Mouse (Mus musculus) cerebellum, postnatal 14 days (tissue): ENCODE data around the gene Klc1.
"Not testable (repeated sequence)": the region's sequence is repeated elsewhere in the genome, so short reads cannot be mapped to it uniquely, and the experiment has no call there.

Experiments
- DNase-seq, 2 experiments: peaks; one replicate each; pipeline ENCODE4 v3.0.0; 2021; ENCODE audit warnings: mixed read lengths in 2 of 2

The Klc1 gene

DNA sequence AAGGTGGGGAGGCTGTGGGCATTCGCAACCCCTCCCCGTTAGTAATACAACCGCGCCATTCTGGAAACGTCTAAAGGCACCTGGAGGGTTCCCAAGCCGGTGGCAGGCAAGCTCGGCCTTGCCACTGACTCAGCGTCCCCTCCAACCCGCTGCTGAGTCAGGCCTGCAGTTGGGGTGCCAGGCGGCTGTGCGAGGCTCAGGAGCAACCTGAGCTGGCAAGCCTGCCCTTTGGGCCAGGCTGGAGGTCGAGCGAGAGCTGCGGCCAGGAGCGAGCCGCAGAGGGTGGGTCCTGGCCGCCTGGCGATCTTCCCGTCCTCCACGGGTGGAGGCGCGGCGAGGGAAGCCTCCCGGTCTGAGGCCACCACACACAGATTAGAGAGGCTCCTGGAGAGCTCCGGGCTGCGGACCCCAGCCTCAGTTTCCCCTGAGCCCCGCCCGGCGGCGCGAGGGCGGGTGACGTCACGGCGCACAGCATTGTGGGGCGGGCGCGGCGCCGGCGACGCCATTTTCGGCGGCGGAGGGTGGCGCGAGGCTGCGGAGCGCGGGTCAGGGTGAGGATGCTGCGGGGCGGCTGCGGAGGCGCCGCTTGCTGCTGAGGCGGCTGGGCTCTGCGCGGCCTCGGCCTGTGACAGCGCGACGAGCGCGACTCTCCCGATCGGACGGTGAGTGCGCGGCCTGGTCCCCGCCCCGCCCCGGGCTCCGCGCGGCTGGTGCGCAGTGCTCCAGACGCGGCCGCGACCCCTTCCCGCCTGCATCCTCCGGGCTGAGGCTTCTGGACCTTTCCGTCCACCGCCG is at the start of gene Klc1:
Gene Klc1, plus strand, starts transcription at position 469 of the 795 bp plus-strand sequence.
- DNase-seq, result peak; percentile 88 to 94

DNA sequence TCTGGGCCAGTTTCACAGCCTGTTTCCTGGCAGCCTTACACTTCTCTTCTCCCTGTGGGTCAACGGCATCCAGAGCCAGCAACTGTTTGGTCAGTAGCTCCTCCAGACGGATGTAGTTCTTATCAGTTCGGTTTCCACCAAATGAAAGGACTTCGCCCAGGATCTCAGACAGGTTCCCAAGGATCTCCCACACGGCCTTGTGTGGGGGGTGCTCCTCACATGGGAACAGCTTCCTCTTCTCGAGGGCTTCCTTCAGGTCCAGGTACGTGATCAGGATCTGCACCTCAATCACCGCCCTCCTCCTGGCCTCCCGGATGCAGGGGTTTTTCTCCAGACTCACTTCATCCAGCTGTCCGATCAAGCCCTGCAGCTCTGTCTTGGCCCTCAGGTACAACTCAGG is 48.6 kb upstream of the Klc1 start:
- no peak for DNase-seq

DNA sequence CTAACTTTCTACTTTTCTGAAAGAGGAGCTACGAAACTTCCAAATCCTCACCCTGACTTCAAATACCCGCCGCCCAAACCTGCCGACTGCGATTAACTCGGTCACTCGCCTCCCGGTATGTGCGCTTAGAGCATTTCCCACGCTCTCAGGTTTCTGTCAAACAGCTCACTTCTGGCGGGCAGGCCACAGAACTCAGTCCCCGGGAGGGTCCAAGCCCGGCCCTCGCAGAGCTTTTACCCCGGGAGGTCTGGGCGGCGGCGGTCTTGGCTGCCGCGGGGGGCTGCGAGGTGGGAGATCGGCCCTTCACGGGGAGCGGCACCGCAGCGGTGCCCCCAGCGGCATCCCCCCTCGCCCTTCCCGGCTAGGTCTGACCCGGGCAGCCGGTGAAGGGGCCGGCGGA is 46.2 kb upstream of the Klc1 start:
- DNase-seq, result no peak

DNA sequence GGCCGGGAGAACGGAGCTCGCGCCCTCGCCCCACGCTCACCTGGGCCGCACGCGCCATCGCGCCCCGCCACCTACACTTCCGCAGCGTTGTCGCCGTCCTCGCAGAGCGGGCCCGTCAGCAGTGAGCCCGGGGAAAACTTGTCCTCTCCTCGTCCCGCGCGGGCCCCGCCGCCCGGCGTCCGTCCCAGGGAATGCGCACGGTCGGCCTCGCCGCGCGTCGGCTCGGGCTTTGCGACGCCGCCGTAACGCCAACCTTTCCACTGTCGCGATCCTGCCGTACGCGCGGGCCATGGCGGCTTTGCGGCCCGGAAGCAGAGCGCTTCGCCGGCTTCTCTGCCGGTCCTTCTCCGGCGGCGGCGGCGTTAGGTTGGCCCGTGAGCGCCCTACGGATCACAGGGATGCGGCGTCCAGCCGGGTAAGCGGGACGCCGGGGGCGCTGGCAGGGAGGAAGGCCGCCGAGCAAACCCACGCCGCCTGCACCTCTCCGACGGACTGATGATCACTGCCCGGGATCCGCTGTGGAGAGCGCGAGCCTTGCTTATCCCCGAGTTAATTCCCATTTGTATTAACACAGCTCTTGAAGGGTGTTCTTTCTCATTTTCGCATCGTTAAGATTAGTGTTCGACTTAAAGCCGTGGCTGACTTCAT is 45.5 kb upstream of the Klc1 start, which contains the start of the genes Bag5 and Apopt1:
Gene Bag5, minus strand, starts transcription at position 254 of the 648 bp plus-strand sequence.
Gene Apopt1, plus strand, starts transcription at position 258 of the 648 bp plus-strand sequence.
- DNase-seq, result peak; percentile 92 to 94

DNA sequence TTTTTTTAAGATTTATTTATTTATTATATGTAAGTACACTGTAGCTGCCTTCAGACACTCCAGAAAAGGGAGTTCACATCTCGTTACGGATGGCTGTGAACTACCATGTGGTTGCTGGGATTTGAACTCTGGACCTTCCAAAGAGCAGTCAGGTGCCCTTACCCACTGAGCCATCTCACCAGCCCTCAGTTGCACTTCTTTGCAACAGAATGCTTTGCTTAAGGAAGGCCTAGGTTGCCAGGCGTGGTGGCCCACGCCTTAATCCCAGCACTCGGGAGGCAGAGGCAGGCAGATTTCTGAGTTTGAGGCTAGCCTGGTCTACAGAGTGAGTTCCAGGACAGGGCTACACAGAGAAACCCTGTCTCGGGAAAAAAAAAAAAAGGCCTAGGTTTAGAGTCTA is 44.8 kb upstream of the Klc1 start:
- not testable (repeated sequence) for DNase-seq

DNA sequence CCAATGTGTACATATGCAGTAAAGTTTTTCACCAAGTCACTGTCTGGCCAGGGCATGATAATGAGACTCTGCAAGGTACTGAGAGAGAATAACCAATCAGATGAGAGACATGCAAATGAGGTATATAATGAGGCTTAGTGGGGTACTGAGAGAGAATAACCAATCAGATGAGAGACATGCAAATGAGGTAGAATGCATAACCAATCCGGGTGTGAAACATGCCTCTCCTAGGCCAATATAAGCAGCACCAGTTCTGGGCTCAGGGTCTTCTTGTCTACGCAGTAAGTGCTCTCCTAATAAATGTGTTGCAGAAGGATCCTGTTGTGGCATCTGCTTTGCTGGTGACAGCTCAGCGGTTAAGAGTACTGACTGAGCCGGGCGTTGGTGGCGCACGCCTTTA is 42.1 kb upstream of the Klc1 start:
- no peak for DNase-seq

DNA sequence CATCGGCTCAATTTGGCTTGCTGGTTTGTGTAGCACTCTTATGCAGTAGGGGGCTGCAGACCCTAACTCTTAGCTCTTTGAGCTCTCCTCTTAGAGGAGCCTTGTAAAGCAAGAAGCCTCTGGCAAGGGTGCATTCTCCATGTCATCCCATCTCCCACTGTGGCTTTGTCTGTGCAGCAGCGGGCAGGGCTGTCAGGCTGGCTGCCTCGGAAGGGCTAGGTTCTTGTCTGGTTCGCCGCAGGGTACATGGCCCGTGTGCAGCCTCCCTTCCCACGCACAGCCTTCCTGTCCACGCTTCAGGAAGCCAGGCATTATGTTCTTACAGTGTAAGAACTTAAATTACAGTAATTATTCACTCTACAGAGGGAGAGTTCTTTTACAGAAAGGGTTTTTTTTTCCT is 40.0 kb upstream of the Klc1 start:
- DNase-seq, result peak; percentile 65 to 76

DNA sequence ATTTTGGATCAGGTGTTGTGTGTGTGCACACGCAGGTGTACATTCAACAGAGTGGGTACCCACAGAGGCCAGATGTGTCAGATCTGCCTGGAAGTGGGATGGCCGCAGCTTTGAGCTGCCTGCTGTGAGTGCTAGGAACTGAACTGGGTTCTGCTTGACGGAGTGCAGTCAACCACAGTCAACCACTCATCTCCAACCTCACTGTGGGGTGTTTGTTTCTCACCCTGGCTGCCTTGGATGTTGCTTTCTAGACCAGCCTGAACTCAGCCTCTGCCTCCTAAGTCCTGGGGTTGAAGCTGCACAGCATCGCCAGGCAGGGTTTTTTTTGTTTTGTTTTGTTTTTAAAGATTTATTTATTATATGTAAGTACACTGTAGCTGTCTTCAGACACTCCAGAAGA is 38.4 kb upstream of the Klc1 start:
- no peak for DNase-seq

DNA sequence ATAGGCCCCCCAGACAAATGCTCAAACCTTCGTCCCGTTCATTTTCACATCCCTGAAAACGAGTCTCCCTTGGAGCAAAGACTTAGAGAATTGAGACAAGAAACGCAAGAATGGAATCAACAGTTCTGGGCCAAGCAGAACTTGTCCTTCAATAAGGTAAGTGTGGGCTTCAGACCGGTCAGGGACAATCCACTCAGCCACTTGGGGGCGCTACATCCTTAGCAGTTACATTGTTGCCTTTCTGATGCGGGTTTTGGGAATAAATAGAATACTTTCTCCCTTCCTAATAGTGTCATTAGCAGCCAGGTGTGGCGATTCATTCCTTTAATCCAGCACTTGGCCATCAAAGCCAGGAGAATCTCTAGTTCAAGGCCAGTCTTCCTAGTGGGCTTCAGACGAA is 36.0 kb upstream of the Klc1 start:
- peak; percentile 79 to 94 for DNase-seq

DNA sequence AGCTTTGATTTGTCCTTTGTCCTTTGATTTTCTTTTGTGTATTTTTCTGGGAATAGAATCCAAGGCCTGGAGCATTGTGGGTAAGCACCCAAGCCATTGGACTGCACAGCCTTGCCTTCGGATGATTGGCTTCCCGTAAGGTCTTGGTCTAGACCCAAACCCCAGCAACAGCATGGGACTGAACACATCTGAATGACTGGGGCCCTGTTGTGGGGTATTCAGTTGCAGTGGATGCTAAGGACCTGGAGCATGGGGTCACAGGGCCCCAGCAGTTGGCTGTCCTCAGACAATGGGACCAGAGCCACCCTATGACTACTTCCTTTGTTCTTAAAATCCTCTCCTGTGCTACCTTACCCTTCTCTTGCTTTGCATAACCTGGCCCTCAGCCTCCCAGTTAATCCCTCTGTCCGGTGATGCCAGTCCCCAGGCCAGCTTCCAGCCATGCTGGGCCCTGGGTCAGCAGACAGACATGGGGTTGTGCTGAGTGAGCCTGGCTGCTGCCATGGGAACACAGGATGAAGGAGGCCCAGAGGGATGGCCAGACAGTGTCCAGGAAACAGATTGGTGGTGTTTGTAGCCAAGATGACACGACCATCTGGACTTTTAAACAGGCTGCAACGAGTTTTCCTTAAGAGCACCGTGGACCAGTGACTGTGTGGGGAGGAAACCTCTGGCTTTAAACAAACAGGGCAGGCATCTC is 33.9 kb upstream of the Klc1 start:
- peak; percentile 82 to 83 for DNase-seq

DNA sequence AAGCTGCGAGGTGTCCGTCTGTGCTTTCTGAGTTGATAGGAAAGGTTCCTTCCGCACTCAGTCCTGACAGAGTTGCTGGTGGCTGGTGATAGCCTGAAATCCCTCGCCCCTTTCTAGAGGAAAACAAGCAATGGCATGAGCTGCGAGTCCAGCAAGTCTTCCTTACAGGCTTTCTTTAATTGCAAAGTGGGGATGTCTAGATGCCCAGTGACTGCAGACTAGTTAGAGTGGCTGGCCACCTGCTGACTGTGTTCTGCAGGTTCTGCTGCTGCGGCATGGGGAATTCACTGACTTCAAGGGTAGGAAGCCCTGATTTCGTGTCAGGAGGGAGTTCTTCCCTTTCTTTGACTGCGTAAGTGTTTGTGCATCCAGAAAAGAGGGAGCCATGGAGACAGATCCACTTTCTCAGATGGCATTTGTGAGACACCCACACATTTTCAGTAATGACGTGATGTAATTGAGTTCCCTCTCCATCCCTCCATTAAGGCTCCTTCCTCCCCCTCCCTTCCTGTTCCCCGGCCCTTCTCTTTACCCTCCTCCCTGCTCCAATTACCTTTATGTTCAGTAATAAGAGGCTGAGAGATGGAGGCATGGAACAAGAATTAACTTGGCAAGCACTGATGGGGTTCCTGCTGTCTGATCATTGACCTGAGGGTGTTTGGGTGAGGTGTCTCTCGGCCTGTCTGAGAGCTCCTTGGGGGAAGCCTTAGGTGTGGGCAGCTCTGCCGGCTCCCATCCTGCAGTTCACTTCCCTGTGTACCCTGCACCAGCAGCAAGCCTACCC is 33.1 kb upstream of the Klc1 start:
- peak; percentile 49 to 53 for DNase-seq

DNA sequence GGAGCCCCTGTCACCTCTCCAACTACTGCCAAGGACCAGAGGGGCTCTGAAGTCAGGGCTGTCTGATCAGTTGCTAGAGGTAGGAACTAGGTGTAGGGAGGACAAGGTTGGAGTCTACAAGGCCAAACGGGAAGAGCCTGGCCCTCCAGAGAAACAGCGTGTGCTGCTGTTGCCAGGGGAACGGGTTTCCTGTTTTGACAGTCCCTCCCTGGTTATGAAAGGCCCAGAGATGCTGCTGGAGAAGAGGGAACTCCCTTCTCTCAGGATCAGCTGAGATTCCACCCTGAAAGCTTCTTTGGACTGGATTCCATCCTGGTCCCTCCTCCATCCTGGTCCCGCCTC is 32.6 kb upstream of the Klc1 start:
- peak; percentile 45 for DNase-seq

DNA sequence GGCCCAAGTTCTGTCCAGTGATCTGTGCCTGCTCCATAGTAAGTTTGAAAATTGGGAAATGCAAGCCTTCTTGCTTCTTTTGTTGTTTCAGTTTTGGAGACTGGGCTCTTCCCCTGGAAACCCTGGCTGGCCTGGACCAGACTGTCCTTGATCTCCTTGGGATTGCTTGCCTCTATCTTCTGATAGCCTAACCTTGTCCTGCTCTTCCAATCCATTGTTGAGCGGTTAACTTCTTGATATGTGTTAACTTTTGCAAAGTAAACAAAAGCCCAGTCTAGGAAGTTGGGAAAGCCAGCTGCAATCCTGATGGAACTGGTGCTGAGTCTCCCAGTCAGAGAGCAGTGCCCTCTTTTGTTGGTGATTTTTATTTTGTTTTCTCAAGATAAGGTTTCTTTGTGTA is 30.7 kb upstream of the Klc1 start:
- DNase-seq, result no peak

DNA sequence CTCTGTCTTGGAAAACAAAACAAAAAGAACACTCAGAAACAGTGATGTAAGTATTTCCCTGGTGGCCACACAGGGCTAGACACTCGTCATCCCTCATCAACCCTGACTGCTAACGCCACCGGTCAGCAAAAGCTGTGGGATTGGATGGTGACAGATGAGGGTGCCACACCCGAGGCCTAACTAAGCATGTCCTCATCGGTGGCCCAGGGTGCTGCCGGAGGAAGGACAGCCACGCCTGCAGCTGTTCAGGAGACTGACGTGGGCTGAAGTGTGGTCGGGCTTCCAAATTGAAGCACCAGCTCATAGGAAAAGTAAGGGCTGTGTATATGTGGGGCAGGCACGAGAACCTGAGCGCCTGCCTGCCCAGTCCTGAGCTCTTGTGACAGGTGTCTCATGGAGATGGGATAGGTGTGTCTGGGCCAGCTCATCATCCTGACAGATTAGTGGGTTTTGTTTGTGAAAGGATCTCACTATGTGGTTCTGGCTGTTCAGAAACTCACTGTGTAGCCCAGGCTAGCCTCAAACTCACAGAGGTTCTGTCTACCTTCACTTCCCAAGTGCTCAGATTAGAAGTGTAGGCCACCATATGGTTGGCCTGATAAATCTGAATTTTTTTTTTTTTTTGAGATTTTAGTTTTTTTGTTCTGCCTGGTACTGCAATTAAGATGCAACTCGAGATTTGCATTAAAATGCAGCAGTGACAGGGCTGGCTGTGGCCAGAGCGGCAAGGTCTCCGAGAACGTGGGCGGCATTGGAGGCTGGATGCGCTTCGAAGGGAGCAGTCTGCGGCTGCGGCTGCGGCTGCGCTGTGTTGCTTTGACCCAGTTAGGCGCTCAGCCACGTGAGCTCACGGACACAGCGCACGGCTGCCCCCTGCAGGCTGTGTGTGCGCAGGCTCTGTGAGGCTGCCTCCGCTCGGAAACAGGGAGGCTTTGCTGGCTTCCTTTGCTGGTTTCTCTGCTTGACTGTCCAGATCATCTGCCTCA is 26.5 kb upstream of the Klc1 start:
- peak; percentile 96 for DNase-seq

DNA sequence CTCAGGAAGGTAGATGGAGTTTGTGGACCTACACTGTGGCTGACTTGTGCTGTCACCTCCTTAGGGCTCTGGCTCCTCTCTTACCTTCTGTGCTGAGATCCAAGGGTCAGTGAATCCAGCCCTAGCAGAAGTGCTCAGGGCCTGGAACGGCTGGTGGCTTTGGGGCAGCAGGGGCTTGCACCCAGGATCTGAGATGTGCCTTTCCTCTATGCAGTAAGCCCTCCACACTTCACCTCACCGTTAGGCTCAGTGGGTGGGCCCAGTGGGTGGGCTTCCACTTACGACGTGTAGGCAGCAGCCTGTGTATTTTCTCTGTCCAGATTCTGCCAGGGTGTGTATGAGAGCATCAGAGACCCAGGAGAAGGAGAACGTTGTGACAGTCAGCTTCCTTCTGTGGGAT is 25.7 kb upstream of the Klc1 start:
- DNase-seq, result peak; percentile 45 to 58

DNA sequence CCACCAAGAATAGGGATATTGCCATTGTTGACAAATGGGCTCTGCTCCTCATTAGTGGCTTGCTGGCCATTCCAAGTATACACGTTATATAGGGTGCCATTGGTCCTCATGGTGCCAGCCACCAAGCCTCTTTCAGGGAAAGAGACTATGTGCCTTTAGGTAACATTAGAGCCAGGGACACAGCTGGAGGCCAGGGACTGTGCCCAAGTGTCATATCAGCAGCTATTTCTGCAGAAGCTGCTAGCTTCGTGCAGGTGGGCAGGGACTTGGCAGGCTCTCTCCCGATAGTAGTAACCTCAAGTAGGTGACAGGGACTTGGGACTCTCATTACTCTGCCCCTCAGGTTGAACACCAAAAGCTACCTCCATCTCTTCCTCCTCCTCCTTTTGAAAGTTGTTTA is 23.7 kb upstream of the Klc1 start:
- DNase-seq, result peak; percentile 52 to 73

DNA sequence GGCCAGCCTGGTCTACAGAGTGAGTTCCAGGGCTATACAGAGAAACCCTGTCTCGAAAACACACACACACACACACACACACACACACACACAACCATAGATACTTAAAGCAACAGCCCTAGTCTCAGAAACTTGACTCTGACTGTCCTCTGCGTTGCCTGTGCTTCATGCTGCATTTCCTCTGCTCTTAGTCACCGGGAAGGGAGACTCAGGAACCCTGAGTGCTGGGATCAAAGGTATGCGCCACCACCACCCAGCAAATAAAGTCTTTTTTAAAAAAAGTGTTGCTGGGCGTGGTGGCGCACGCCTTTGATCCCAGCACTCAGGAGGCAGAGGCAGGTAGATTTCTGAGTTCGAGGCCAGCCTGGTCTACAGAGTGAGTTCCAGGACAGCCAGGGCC is 22.0 kb upstream of the Klc1 start:
- not testable (repeated sequence) for DNase-seq

DNA sequence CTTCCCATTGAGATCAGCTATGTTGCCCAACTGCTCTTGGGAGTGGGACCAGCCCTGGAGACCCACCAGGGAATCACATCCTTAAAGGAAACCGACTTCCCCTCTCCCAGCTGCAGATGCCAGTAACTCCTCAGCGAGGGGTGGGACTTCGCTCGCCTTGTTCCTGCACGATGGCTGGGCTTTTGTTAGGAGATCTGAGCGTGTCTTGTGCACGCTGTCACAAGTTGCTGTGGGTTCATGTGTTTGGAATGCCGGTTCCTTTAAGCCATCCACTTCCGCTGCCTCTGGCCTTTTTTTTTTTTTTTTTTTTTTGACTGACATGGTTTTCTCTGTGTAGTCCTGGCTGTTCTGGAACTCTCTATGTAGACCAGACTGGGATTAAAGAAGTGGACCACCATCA is 21.3 kb upstream of the Klc1 start:
- DNase-seq, result no peak

DNA sequence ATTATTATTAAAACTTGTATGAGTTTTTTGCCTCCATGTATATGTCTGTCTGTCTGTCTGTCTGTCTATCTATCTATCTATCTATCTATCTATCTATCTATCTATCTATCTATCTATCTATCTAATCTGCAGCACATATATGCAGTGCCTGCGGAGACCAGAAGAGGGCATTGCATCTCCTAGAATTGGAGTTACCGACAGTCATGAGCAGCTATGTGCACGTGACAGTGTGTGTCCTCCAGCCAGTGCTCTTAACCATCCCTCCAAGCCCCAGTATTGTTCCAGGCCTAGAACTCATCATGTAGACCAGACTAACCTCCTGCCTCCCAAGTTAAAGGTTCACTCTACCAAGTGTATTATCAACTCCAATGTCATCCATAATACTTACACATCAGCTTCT is 19.9 kb upstream of the Klc1 start:
- DNase-seq, result peak; percentile 78 to 89

DNA sequence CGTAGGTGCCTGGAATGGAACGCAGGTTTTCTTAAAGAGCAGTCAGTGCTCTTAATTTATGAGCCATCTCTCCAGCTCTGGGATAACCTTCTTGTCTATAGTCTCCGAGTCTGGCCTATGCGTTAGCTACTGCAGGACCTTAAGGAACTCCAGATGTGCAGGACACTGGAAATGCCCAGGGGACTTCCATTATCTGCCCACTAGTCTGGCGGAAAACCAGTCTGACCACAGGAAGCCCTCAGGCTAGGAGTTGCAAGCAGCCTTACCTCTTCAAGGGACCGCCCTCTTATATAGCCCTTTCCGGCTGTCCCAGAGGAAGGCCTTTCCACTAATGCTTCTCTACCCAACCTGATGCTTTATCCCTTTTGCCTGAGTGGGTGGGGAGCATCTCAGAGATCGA is 17.3 kb upstream of the Klc1 start:
- DNase-seq, result no peak

DNA sequence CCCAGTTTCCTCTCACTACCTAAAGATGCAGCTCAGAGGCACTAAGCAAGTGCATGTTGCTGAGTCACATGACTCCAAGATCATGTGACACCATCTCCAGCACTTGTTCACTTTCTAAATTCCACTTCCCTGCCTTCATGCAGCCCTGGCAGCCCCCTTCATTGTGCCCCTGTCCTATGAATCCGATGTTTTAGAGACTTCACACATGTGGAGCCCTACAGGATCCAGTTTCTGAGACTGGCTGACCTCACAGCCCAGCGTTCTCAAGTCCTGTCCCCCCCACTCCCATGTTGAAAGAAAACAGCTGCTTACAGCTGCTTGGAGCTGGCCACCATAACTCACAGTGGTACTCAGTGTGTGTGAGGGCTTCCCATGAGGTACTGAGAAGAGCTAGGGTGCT is 15.2 kb upstream of the Klc1 start:
- DNase-seq, result no peak

DNA sequence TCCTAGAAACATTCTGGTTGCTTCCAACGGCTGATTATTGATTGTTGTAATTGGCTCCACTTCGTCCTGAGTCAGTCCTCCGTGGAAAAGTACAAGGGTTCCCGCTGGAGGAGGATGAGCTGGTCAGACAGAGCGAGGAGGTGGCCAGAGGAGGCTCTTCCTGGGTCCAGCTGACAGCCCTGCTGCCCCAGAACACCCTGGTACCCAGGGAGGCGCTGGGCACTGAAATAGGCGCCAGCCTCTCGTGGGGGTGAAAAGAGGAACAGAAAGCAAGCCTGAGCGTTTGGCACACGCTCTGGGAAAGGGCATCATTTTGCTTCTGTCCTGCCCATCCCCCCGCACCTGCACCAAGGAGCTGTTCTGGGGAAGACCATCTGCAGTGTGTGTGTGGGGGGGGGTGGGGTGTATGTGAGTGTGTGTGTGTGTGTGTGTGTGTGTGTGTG is 14.6 kb upstream of the Klc1 start:
- DNase-seq, result peak; percentile 43 to 72
